Mouse (Mus musculus): ENCODE measurements at regions not wholly inside any gene's neighbourhood (a gene's known extent, or its start where the extent isn't known, plus 50 kb on each side); places are given as distances from the start of the nearest gene placed in this dataset.

GRCm38 (mm10) chr15:43678844-43679243 lies 3544.7 kb downstream of the 9330182O14Rik start:
- TF ChIP-seq POLR2A (IDR thresholded peaks at IDR 0.05; ENCODE audit: borderline replicate concordance, insufficient read depth, low read length) (no peak), CTCF (IDR thresholded peaks at IDR 0.05; ENCODE audit: borderline replicate concordance, insufficient read depth, low read depth, low read length) (no peak)

Data from cerebellum, adult 2 months (tissue).